Mouse (Mus musculus) frontal cortex, postnatal 36 days (tissue): ENCODE results near the gene Map4k2.
A peak's percentile ranks its signal among the peaks of the same experiment; 100 is the strongest.

Source experiments
- DNase-seq, 2 experiments: peaks; one replicate each; pipeline ENCODE4 v3.0.0; 2022; ENCODE audit warnings: low spot score in 2 of 2

Map4k2 gene

DNA sequence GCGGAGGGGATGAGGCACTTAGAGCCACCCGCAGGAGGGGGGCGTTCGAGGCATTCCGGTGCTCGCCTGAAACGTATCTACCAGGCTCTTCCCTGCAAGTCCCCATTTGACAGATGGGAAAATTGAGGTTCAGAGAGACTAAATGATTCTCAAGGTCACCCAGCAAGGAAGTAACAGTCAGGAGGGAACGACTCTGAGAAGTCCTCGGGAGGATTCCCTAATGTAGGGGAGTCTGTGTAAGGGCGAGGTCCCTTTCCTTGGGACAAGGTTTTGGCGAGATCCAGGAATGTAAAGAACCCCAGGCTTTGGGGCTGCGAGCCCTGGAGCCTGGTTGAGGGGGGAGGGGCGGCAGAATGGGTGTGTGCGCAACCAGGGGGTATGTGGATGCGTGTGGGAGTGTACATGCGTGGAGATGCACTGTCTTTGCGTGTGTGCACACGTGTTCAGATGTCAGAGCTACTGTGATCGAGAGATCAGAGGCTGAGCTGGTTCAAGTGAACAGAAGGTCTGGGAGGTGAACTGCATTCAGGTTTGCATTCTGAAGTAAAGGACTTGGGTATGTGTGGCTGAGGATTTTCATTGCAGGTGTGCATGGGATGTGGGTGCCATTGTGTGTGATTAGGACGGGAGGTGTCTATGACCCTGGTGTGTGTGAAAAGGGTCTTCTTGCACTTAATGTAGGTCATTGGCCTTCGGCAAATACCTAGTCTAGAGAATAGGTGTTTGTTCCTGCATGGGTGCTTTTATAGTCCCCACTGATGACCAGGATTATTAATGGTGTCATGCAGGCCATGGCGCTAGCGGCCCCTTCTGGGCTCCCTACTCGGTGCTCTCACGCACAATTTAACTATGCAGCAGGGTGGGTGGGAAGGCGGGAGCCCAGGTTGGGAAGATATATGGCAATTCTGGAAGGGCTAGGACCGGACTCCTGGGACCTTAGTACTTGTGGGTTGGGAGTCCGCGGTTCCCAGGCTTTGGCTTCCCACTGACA, 59.5 kb downstream of the Map4k2 start:
- DNase-seq, result no peak

DNA sequence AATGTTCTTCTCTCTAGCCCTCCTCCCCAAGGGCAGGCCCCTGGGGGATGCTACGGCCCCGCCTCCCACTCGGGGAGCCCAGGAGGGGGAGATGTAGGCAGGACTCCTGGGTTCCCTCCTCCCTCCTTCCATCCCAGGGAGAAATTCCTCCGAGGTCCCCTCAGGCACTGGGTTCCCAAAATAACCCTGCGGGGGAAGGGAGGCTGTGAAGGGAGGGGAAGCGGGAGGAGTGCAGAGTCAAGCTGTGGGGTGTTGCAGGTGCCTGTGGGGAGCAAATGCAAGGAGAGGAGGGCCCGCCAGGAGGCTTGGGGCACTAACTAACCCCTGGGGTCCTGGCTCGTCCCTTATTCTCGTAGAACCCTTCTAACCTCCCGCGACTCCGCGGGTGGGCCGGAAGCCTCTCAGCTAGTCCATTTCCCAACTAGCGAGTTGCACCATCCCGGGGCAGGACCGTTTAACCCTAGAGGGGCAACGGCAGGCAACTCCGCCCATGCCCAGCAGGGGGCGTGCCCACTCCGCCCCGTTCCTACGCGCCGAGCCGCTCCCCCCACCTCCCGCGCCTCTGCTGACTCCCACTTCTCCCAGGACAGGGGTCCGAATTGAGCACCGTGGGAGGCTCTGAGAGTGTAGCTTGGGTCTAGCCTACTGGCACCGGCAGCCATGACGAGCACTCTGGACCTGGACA, 60.3 kb downstream of the Map4k2 start:
- peak; percentile 56 to 61 for DNase-seq

DNA sequence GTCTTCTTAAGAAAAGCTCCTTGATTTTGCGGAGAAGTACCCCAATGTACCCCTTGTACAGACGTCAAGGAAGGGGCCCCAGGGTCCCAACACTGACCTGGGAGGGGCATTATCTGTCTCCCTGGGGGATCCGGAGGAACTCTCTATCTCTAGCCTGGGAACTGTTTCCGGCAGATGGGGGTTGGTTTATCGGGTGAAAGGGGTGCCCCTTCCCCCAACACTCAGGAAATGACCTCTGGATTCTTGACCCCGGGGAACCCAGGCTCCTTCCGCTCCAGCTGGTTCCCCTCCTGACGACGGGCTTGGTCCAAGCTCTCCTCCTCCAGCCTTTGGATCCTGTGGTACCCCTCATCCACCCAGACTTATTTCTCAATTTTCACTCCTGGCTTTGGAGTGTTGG, 61.0 kb downstream of the Map4k2 start:
- no peak for DNase-seq

DNA sequence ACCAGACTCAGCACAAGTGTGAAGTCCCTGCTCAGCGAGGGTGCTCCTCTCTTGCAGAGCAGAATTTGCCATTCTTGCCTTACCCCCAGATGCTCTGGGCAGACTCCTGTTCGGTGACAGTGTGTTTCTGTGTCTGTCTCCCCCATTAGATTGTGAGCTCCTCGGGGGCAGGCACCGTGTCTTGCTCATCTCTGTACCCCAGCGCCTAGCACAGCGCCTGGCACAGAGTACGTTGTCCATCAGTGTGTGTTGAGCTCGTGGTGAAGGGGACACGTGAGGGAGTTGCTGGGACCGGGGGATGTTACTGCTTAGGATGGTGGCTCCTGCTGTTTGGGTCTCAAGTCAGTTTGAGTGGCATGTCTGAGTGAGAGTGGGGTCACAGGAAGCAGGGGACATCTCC, 62.9 kb downstream of the Map4k2 start:
- no peak for DNase-seq
